Mouse (Mus musculus): ENCODE measurements around the gene Cdh13. TPM values are rescaled to one million over a fixed set of nuclear protein-coding genes. Genes with fewer than 3 reads are reported as not detected.

Cdh13 gene
- total RNA-seq, 2 experiments from 2014 or later: 5.9 to 6.2 TPM

- DNase-seq: no peak
Measured at GRCm38 (mm10) chr8:118452445-118453103, 169.0 kb downstream of the Cdh13 start.

GRCm38 (mm10) chr8:118455245-118455644, 171.7 kb downstream of the Cdh13 start:
- DNase-seq: peak in 1 of 2 experiments; percentile 5

- DNase-seq: no peak
Measured at GRCm38 (mm10) chr8:118465330-118465948, 181.9 kb downstream of the Cdh13 start.

DNA sequence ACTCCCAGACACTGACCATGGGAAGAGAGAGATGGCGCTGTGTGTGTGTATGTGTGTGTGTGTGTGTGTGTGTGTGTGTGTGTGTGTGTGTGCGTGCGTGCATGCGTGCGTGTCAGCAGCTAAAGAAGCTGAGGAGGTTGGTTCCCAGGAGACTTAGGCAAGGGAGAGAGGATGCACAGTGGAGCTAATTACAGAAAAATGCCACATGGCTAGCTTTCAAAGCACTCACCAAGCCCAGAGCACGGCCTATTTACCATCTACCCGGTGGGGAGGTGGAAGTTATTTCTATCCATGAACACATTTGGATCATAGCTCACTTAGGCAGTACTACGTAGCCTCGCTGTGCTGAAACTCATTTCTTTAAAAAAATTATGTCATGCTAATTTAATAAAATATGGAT, 194.1 kb downstream of the Cdh13 start:
- DNase-seq: no peak

- DNase-seq: no peak
Measured at GRCm38 (mm10) chr8:118488735-118489134, 205.2 kb downstream of the Cdh13 start.

DNA sequence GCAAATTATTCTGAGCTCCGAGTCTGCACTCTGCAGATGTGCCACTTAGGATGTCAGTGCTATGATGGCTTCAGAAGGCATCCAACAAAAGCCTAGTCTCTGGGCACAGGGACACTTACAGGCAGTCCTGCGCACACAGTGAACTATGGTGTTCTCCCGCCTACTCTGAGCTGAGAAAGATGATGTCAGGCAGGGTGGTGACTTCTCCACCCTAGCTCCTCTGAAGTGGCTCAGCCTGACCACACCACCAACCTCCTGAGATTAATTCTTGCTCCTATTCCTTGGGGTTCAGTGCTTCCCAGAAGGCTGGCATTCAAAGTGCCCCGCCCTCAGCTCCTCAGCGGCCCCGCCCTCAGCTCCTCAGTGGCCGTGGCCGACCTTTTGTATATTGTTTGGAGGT, 219.0 kb downstream of the Cdh13 start:
- no peak for DNase-seq

DNA sequence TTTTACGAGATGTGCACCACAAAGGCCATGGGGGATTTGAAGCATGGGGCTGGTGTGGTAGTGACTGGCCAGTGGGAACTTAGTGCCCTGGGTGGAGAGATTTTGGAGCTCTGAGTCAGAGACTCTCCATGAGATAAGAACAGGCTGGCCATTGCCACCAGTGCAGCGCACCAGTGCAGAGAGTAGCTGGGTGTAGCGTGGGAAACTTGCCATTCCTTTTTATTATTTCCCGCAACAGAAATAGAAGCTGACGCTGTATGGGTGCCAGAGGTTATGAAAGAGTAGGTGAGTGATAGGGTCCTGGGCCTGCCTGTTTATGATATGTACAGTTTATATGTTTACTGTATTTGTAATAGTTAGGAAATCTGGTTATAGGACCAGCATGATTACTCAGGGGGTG, 225.9 kb downstream of the Cdh13 start:
- no peak for DNase-seq

DNA sequence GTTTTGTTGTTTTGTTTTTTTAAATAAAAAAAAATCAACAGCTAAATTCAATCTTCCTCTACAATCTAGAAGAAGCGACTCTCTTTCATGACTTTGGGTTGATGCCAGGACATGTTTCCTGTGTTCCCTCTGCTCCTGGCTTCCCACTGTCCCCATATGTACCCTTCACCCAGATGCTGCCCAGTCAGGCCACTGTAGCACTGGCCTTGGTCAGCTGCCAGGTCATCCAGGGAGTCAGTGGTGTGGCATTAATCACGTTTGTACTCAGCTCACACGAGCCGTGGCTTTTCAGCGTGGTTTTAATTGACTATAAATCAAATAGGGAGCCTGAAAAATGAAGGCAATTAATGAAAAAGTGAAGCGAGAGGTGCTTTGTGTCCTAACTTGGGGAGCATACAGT, 229.7 kb downstream of the Cdh13 start:
- DNase-seq: peak; percentile 63 to 66

DNA sequence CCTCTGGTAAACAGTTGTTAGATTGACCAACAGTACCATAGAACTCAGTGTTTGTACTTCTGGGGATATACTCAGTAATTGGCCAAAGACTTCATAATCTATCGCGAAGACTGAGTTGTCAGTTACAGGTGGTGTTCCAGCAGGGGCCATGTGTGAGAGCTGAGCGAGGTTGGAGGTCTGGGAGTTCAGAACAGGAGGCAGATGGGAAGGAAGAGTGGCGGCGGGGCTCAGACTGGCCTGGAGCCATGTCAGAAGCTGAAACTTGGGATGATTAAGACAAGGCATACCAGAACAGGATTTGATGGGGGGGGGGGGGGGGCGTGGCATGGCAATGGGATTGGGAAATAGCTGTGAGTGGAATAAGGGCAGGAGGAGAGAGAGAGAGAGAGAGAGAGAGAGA, 232.1 kb downstream of the Cdh13 start:
- no peak for DNase-seq

DNA sequence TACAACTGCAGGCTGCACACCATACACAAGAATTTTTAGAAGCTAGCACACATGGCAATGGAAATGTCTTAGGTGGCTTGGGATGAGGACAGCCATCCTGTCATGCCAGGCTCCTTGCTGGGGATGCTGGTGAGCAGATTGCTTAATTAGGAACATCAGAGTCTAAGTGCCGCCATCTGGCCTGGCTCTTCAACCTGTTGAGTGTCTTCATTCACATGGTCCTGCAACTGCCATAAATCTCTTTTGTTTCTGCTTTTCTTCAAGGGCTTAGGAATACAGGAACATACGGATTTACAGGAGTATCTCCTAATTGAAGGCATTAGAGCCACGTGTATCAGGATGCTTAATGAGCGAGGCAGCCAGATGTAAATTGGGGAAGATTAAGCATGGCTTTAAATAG, 233.5 kb downstream of the Cdh13 start:
- no peak for DNase-seq

GRCm38 (mm10) chr8:118518030-118518741, 234.7 kb downstream of the Cdh13 start:
- DNase-seq: no peak

DNA sequence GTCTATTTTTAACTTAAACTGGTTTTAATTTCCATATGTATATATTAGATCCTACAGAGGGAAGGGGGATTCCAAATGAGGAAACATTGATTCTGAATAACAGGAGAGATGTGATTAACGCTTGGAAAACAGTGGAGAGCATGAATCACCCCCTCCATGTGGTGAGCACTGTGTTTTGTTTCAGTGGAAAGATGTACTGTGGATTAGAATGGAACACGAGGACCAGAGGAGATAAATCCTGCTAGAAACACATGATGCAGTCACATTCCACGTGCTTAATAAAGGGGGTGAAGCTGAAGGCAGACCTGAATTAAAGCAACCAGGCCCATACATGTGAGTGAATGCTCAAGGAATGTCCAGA, 235.2 kb downstream of the Cdh13 start:
- no peak for DNase-seq

DNA sequence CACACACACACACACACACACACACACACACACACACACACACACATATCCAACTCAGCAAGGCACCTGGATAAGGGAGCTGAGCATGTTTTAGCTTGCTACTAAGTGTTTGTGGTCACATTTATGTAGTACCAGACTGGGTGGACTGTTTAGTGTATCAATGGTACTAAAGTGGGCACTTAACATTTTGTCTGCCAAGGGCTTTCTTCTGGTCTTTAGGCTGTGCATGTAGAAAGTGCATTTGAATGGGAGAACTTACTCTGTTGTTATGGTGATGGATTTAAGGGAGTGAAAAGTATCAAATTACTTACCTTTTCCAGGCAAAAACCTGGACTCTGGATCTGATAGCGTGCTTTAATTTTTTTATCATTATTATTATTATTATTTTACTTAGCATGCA, 240.4 kb downstream of the Cdh13 start:
- DNase-seq: no peak

GRCm38 (mm10) chr8:118538816-118539558, 255.5 kb downstream of the Cdh13 start:
- no peak for DNase-seq

- DNase-seq: no peak
Measured at GRCm38 (mm10) chr8:118539559-118539819, 256.0 kb downstream of the Cdh13 start.

DNA sequence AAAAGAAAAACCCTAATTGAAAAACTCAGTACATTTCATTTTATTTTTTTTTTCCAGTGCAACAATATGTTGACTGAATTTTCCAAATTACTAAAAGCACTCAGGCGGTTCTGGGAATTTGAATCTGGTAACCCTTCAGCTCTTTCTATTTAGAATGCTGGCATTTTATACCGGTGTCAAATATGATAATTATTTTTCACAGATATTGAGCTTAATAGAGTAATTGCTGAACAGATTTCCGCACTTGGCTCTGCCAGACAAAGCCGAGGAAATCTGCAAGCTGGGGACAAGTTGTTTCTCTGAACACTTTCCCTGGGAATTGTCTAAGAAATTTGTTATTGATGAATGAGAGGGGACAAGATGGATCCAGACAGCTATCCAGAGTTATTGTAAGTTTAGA, 256.4 kb downstream of the Cdh13 start:
- DNase-seq: no peak

DNA sequence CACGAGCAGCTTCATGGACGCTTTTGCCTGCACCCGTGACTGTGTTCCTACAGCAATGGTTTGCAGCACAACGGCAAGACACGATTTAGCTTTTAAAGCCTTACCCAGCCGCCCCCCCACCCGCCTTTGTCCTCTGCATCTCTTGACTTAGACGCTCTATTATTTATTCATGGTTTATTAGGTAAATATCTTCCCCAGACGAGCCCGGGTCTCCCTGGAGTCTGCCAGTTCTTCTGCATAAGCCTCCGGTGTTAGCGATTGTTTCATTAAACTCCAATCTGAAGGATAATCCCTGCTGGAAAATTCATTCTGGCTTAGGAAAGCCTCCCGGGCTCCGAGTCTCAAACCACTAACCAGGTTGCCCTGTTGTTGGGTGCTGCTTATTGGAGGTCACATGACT, 268.9 kb downstream of the Cdh13 start:
- DNase-seq: no peak

- no peak for DNase-seq
Measured at GRCm38 (mm10) chr8:118552842-118553241, 269.3 kb downstream of the Cdh13 start.

DNA sequence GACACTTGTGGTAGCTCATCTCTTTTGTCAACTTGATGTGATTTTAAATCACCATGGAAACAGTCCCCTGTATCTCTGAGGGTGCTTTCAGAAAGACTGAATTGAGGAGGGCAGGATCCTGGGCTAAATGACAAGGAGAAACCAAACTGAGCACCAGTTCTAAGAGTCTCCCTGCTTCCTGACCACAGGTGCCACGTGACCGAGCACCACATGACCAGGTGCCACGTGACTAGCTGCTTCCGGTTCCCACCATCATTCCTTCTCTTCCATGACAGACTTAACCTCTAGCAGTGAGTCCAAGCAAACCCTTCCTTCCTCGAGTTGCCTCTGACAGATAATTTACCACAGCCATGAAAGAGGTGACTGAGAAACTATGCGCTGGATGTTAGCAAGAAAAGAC, 280.5 kb downstream of the Cdh13 start:
- no peak for DNase-seq

DNA sequence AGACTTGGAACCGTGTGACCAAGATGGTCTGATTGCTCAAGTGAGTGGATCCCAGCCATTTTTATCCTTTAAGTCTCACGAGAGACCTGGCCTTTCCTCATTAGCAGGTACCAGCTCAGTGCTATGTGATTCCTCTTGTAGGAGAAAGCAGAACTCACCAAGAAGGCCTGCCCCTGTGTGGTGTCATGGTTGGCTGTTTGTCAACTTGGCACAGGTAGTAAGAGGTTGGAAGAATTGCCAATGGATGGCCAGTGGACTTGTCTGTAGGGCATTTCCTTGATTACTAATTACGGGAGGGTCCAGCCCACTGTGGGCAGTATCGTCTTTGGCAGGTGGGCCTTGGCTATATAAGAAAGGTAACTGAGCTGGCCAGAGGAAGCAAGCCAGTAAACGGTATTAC, 281.7 kb downstream of the Cdh13 start:
- no peak for DNase-seq

DNA sequence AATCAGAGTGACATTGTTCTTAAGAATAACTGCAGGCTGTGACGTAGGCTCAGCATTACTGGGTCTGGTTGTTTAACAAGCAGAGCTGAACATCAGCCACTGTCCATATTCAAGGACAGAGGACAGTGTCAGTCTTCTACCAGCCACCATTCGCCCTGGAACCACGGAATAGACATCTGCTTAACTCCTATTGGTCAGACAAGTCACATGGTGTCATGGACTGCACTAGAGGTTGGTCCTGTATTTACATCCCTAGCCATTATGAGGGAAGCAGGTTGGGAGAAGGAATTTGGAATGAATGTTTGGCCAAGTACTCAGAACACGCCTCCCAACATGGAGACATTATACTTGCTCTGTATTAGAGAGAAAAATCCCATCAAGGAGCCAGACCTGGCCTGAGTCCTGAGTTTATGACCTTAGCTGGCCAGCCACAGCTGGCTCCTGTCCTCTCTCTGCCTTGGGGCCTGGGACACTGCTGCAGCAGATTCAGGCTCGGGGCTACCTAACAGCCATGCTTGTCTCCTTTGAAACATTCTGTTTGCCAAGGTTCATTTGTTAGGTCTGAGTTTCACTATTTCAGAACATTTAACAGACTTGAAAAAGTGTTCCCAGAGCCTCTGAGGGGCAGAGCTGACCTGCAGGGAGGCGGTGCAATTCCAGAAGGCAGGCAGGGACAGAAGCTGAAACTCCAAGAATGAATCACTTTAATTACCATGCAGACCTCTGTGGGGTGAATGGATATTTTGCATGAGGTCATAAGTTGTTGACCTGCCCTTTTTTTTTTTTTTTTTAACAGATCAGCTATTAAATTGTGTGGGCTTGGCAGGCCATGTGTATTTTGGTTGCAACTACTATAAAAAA, 282.6 kb downstream of the Cdh13 start:
- peak; percentile 3 to 16 for DNase-seq

DNA sequence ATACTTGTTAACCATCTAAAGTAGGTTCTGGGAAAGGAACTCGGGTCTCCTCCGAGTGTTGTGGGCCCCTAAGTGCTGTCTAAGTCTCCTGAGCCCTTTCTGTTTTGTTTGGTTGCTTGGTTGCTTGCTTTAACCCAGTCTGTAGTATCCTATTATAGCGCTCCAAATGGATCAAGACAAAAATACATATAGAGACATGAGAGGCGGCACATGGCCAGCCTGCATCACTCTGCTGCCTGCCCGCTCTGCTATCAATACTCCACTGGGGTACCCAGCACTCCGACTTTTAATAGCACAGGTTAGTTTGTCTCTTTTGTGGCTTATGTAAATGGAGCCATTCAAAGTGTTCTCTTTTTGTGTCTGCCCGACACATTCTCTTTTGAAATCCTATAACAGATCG, 285.8 kb downstream of the Cdh13 start:
- DNase-seq: no peak

Measured in adrenal gland, postnatal 36 days (tissue).